Mouse (Mus musculus): ENCODE measurements around the gene Pik3c2g. TPM values are rescaled to one million over a fixed set of nuclear protein-coding genes. Genes with fewer than 3 reads are reported as not detected.

Gene Pik3c2g
- total RNA-seq, 2 experiments from 2014 or later: 1.6 to 2.5 TPM

Other genes starting within 250 kb of the Pik3c2g start
- 1 to 10 TPM; 1.7 to 2.3 TPM for gene Rergl, start 85.2 kb upstream of the Pik3c2g start, total RNA-seq (2021)